Mouse (Mus musculus): ENCODE results near the gene Tnks2.

GRCm38 (mm10) chr19:36878743-36879495, 44.9 kb downstream of the Tnks2 start:
- TF ChIP-seq POLR2A (IDR thresholded peaks at IDR 0.05; ENCODE audit: low read depth, low read length) (no peak), CTCF (IDR thresholded peaks at IDR 0.05; ENCODE audit: borderline replicate concordance, insufficient read depth, low read length) (no peak)

Data from embryonic fibroblast, embryonic 13.5 days (primary cell).